Mouse (Mus musculus) frontal cortex, adult 2 months (tissue): Measurements from ENCODE around the gene Sstr3. TPM values are rescaled to one million over a fixed set of nuclear protein-coding genes. Genes with fewer than 3 reads are reported as not detected.
A peak's percentile ranks its signal among the peaks of the same experiment; 100 is the strongest.

Experiments
- DNase-seq, 2 experiments: peaks; one replicate each; pipeline ENCODE4 v3.0.0; 2022; ENCODE audit warnings: low spot score in 1 of 2; ENCODE audit errors: extremely low spot score in 1 of 2
- polyA plus RNA-seq: library from polyadenylated mRNA; depleted of rRNA; stranded (reverse); fragments of >200 nt; gene quantifications from 2 replicates; pipeline ENCODE4 v1.2.3, GENCODE M21; 2012

Gene Sstr3
- polyA plus RNA-seq, 1 experiment = 24.4 TPM

DNA sequence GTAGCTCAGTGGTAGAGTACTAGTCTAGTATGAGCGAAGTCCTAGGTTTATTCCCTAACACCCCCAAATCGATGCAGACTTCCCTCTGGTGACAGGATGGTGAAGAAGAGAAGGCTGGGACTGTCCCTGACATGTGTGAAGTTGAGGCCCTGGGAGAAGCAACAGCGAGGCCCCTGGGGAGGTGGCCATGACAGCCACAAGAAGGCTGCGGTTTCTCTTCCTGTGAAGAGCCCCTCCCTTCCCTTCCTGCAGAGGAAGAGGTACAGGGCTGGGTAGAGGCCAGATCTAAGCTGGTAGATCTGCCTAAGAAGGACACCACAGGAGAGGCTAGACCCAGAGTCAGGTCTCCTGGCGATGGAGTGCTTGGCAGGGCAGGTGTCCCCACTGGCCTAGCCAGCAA, 19.5 kb upstream of the Sstr3 start:
- no peak for DNase-seq

DNA sequence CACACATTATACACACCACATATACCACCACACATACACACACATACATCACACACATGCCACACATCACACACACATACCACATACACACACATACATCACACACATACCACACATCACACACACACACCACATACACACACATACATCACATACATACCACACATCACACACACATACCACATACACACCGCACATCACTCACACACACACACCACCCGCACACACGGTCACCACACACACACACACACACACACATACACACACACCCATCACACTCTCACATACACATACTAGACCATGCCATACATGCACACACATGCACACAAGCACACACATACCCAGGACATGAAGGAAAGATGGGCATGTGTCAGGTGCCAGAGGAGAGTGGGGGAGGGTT, 18.9 kb upstream of the Sstr3 start:
- DNase-seq = no peak

DNA sequence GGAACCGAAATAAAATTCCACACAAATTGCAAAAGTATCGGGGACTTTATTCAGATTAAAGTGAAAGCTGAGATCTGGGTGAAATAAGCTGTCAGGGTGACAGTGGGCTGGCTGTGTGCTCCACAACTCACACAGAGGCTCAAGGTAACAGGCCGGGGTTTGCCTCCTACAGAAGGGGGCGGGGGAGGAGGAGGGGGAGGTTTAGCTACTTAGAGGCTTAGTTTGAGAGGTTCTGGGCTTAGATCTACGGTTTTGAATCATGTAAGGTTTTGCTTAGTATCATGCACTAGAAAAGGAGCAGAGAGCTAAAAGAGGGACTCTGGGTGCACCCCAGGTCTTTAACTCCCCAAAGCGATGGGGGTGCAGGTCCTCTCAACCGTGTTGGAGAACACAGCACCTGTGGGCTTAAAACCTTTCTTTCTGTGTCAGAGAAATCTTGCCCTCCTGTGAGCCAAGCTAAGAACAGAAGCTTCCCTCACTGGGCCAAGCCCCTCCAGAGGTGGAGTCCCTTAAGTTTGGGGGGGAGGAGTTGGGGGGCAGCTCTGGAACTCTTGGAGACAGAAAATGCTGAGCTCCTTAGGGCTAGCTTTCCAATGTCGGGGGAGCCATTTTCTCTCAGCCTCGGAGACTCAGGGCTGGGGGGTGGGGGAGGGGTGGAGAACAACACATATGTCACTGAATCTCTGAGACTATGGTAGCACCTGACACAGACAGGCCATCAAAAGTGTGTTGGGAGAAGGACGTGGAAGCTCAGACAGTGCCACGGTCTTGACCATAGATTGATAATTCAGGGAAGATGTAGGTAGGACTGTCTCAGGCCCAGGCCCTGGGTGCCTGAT, 14.9 kb upstream of the Sstr3 start:
- DNase-seq = no peak

DNA sequence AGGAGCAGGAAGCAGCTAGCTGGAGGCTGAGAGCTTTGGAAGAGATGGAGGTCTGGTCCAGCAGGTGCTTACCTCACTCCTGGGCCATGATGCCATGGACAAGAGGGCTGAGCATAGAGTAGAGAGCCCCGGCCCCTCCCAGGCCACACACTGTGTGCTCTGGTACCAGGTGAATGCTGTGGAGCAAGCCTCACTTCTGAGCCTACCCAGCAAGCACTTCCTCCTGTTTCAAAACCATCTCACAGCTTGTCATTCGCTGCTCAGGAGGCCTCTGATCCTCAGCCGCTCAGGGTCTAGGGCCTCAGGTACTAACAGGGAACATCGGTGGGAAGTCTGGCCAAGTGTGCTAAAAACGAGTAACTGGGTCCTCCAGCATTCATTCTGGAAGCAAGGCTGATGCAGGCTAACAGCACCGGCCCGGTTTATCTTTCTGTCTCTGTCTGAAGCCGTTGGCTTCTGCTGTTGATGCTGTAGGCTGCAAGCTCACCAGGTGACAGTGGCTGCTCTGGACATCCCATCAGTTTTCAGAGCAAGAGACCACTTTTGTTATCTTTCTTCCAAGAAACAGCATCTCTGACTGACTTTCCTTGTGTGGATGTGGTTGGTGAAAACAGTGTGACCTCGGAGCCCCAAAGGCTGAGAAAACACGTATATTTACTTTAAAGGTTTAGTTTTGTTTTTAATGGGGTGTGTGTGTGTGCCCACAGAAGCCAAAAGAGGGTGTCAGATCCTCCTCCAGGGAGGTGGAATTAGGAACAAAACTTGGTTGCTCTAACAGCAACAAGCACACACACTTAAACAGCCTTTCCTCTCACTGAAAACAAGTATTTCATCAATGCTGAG, 13.4 kb upstream of the Sstr3 start:
- DNase-seq = no peak

DNA sequence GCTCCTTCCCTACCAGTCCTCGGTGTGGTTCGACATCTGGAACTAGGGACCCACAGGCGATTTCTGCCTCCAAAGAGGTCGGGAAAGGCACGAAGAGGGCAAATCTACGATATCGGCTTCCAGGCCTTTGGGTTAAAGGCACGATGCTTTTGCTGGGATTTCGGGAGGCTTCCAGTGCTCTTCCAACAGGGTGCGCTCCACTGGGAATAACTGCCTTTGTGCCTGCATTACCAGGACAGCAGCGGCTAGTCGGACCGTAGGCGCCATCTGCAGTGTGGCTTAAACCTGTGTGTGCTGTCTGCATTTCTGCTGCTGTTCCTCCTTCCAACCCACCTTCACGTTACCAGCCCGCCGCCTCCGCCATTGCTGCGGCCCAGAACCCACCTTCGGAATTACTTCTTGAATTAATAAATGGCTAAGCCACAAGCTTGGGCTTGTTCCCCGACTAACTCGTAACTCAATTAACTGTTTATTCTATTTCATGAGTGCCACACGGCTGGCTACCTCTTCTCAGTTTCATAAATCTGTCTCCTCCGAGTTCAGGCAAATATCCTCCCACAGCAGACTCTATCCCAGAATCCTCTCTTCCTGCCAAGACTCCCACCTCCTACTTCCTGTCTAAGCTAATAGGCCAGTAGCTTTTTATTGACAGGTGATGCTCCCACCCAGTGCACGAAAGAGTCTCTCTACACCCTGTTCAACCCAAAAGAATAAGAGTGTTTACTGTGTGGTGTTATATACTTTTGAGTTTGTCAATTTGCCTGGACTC, 10.2 kb upstream of the Sstr3 start:
- DNase-seq = no peak

DNA sequence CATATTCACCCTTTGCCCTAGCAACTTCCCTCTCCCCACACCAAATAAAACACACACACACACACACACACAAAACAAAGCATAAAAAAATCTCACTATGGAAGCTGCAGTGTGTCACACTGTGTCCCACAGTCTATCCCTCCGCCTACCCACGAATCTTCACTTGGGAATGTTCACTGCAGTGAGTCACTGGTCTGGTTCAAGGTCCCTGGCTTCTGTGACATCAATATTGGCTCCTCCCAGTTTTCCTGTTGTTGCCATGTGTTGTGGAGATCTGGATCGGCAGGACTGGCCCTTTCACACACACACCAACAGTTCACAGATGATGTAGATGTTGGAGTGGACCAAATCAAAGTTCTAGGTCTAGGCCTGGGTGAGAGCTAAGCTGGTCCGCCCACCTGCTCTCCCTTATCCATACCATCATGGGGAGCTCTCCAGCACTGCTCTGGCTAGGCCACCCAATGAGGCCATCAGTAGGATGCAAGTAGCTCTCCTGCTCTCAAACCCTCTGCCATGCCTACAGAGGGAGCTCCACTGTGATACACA, 4.8 kb upstream of the Sstr3 start:
- no peak for DNase-seq

DNA sequence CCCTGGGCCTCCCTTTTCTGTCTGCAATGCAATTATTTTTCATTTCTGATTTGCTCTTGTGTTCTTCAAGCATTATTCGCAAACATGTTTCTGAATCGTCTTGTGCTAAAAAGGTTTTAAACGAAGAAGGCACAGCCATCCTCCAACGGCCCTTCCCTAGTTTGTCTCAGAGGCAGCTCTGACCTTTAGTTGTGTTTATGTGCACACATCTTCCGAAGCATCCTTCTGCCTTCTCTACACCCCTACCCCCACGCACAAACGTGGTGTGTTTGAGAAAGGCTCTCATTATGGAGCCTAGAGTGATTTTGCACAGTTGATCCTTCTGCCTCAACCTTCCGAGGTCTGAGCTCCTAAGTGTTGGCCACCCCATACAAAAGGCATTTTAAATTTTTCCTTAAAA, 4.2 kb upstream of the Sstr3 start:
- DNase-seq = no peak

DNA sequence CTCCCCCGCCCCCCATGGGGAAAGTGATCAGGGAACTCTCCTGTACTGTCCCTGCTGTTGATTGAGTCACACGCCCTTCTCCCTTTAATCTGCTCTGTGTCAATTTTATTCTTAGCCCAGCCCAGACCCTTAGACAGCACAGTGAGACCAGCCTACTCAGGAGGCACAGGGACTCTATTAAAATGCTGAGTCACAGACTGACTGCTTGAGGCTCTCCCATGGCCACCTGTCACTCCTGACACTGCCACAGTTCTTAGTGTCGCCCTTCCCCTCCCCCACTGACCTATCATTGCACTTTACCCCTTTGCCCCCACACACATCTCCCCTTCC, 3.8 kb upstream of the Sstr3 start:
- no peak for DNase-seq

DNA sequence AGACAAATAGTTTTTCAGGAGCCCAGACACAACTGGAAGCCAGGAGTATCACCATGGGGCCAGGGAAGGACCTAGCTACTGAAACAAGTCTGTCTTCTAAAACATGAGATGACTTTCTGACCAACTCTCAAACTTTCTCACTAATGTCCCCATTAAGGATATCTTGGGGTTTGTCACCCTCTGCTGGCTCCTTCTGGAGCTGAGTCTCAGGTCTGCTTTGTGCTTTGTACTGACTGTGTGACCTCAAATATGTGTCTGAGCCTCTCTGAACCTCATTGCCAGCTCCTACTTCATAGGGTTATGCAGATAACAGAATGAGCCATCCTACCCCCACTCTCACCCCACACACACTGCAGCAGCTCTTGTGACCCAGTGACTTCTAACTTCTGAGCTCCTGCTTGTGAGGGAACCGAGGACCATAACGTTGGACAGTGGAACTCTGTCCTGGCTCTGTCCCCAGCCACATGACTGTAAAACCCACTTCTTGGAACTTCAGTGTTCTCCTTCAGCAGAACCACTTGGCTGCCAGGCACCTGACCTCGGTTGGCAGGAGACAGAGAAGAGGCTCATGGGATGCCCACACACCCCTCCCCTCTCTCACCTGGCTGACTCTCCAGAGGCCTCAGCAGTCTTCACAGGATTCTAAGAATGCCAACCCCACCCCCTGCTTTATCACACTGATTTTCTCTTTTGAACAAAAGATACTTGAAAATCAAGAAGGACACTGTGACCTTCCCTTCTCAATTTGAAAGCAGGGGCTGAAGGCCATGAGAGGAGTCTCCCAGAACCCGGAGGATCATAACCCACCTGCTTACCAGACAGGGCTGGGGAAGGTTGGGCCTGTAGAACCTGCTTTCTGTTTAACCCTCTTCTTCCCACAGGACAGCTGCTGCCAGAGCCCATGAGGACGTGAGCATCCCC, 3.2 kb upstream of the Sstr3 start:
- peak in 1 of 2 experiments; percentile 54 for DNase-seq

DNA sequence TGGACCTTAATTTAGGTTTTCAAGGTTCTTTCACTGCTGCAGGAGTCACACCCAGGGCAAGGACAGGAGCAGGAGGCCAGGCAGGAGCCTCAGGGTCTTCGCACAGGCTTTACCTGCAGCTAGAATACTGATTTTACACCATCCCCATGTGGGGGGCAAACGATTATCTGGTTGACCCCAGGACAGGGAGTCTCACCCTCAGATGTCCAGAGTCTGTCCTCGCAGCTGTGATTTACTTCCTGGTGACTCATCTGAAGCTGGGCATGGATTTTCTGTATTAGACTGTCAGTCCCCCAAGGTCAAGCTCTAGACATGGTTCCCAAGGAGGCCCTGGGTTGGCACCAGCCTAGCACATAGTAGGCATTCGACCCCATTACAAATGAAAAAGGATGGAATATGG, 1.6 kb upstream of the Sstr3 start:
- no peak for DNase-seq

DNA sequence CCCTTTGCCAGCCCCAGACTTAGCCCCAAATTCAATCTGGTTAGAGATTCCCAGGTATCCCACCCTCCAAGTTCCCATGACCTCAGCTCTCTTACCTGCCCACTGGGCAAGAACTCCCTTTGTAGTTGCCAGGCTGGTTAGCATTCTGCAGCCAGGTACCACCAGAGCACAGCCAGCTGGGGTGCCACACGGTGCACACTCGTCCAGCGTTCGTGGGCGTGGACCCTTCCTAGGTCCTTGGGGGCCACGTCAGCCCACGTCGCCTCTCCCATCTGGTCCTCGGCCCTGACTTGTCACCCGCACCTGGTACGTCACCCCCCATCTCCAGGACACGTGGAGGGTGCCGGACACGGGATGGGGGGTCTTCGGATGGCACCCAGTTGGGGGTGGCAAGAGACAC, 444 bp downstream of the Sstr3 start:
- no peak for DNase-seq

DNA sequence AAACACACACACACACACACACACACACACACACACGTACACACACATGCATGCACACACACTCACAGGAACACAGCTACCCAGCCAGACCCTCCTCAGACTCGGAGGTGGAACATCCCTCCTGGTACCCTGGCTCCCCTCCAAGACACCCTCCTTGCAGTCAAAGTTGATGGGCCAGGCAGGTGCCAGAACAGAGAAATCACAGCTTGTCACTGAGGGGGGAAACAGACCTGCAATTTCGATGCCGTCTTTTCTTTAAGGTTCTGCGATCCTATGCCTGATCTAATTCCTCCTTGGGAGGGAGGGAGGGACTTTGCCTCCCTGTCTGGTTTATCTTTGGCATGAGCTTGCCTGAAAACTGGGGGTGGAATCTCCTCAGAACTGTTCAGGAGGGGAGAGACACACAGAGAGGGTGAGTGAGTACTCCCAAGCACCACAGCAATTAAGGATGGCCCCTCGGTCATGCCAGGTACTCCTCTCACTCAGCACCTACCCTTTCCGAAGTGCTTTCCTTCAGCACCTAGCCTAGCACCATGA, 1.6 kb downstream of the Sstr3 start:
- peak in 1 of 2 experiments; percentile 70 for DNase-seq

DNA sequence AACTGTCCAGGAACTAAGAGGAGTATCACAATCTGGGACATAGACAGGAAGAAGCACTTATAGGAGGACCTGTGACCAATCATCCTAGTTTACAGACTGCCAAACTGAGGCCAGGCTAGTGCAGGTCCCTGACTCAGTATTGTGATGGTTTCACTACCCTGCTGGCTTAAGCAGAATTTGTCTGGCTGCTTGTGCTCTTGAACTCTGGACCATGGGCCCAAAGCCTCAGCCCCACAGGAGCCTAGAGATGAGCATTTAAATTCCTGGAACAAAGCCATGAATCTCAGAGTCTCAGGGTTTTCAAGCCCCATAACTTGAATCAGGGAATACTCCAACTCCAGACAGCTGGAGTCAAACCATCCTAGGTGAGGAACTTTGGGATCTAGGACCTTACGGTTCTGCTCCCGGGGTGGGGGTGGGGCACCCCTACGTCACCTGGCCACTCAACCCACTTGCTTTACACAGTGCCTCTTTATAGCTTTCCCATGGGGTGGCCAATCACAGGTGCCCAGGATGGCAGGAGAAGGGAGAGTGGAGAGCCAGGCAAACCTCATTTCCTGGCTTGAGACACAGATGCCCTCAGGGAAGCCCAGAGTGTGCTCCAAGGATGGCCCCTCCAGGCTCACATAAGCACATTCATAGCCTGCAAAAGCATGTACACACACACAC, 2.3 kb downstream of the Sstr3 start:
- DNase-seq = no peak

DNA sequence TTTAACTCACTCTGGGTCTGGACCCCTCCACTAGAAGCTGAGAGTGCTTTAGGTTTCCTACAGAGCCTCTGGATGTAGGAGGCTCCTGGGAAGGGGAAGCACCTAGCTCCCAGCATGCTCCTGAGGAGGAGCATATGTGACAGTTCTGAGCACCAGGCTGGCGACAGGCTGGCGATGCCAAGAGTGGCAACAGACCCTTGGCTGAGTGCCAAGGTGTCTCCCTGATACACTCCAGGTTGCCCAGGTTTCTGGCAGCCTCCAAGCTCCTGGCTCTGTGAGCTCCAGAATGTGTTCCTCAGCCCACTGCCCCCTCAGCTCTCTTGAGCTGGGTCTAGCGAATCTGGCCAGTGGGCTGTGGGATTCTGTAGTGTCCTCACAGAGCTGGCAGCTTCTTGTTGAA, 2.9 kb downstream of the Sstr3 start:
- peak in 1 of 2 experiments; percentile 32 for DNase-seq

DNA sequence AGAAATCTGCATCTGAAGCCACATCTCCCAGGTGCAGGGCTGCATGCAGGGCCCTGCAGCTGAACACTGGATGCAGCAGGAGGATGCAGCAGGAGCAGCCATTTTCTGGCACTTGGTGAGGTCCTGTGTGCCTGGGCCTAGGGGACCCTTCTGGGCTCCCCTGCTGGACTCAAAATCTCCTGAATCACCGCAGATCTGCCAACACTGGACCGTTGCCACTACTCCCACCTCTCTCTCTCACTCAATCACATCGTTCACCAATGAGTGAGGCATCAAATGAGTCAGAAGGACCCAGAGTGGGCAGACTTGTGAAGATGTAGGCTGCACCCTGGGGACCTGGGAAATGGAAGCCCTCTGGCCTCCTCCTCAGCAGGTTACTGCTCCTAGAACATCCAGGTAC, 3.4 kb downstream of the Sstr3 start:
- peak in 1 of 2 experiments; percentile 60 for DNase-seq

DNA sequence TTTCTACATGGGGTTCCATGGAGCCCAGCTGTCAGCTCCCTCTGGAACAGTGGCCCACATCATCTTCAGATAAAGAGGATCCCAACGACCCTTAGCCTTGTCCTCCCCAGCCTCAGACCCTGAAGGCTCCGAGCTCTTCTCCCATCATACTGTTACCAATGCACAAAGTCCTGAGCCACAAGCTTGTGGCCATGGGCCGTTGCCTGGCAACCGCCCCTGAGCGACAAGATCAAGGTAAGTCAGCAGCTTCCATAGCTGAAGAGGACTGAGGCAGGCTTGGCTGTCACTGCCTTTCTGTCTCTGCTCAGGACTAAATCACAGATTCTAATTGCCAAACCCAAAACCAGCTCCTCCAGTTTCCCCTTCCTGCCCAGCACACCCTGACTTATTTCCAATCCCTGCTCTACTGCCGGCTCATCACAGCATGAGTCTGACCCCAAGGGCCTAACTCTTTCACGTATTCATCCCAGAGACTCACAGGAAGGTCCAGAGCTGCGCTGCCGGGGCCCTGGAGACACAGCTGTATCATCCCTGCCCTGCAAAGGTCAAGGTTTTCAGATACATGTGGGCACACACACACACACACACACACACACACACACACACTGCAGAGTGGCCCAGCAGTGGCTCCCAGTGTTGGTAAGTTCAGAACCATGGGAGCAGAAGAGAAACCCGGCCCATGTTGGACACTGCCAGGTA, 8.6 kb downstream of the Sstr3 start:
- no peak for DNase-seq

DNA sequence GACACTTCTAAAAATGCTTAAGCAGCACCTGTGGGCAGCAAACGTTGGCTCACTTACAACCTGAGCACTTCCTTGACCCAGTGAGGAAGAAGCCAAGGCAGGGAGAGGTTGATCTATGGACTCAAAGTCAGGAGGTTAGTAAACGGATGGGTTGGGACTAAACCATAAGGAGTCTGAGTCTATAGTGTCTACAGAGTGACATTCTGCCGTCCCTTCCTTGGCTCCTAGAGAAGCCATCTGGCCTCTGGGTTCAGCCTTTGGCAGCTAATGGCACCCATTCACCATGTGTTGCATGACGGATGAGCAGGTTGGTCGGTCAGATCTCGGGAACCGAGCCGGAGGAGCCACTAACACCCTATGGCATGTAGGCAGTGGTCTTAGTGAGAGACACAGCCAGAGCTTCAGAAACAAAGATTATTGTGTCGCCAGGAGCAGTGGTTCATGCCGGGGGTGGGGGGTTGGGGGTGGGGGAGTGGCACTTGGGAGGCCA, 11.1 kb downstream of the Sstr3 start:
- DNase-seq = no peak
